Mouse (Mus musculus) forebrain, embryonic 13.5 days (tissue): ENCODE results near the gene Pcca. TPM values are rescaled to one million over a fixed set of nuclear protein-coding genes. Genes with fewer than 3 reads are reported as not detected.

Source experiments
- ATAC-seq: fragments of 200-750 bp; cut with Nextera tagmentation; 2 replicates; pipeline ENCODE4 v1.8.0; 2017
- H3K27ac ChIP-seq: fragments of 300-500 bp; sonication (generic); 2 replicates; pipeline ENCODE4 v1.5.1; 2015; ENCODE audit warnings: inconsistent platforms, mild to moderate bottlenecking, moderate library complexity
- H3K27me3 ChIP-seq: fragments of 300-500 bp; sonication (generic); 2 replicates; pipeline ENCODE4 v1.6.1; 2015; ENCODE audit warnings: mild to moderate bottlenecking, inconsistent platforms
- H3K36me3 ChIP-seq: fragments of 300-500 bp; sonication (generic); 2 replicates; pipeline ENCODE4 v1.6.1; 2015; ENCODE audit warnings: mild to moderate bottlenecking, inconsistent platforms; ENCODE audit not compliant: poor library complexity, severe bottlenecking
- H3K4me1 ChIP-seq: fragments of 300-500 bp; sonication (generic); 2 replicates; pipeline ENCODE4 v1.6.1; 2015; ENCODE audit warnings: inconsistent platforms
- H3K4me2 ChIP-seq: fragments of 300-500 bp; sonication (generic); 2 replicates; pipeline ENCODE4 v1.6.1; 2015; ENCODE audit warnings: inconsistent platforms, mild to moderate bottlenecking, moderate library complexity
- H3K4me3 ChIP-seq: fragments of 300-500 bp; sonication (generic); 2 replicates; pipeline ENCODE4 v1.5.1; 2015; ENCODE audit warnings: mild to moderate bottlenecking, inconsistent platforms
- H3K9ac ChIP-seq: fragments of 300-500 bp; sonication (generic); 2 replicates; pipeline ENCODE4 v1.6.1; 2015; ENCODE audit warnings: mild to moderate bottlenecking, inconsistent platforms
- H3K9me3 ChIP-seq: fragments of 300-500 bp; sonication (generic); replicated peaks from 2 replicates; pipeline ENCODE4 v1.6.1; 2016; ENCODE audit warnings: inconsistent platforms
- WGBS: fragments of 180-500 bp; shearing (Covaris S2); methylation state at CpG from one replicate; pipeline ENCODE4 v1.1.7; 2015; 5-methylcytosine and 5-hydroxymethylcytosine counted together
- polyA plus RNA-seq: library from polyadenylated mRNA; unstranded; fragments of >200 nt; fragmentation: Nextera tagmentation; extraction: Ambion mirVana; gene quantifications from 2 replicates; pipeline ENCODE4 v1.2.1, GENCODE M21; 2015

The Pcca gene
- polyA plus RNA-seq, 1 experiment from 2014 or later, result 25.2 TPM

DNA sequence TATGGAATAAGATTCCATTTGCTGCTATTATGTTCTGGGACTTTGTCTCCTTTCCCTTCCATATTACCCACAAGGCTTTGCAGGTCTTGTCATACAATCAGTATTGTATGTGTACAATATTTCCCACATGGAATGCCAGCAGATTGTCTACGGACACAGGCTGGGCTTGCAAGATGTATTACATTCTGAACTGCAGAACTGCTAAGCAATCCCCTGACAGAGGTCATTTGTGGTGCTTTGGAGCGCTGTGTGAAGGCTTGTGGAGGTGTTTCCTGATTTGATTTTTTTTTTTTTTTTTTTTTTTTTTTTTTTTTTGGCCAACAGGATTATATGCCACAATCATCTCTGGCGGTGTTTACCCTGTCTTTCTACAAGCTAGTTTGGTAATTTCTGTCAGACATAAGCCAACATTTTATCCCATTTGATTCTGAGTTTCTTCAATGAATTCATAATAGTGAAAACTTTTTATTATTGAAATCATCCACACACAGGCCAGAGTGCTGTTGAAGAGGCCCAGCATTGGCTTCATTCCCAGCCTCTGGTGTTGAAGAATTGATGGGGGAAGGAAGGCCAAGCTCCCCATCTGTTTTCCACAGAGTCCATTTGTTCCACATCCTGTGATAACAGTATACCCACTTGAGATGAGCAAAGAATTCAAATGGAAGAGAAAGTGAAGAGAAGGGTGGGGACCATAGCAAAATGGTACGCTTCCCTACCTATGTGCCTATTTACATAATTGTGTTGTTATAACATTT is 333.6 kb downstream of the Pcca start:
- Histone ChIP-seq H3K9ac (no peak overlapping the region), H3K4me1 (peaks cover 49% of the 10 kb centered on the region), H3K9me3 (no peaks in the 10 kb centered on the region), H3K27ac (0 out of 2 replicates have a peak overlapping the region, but pooled peaks have one; percentile 14), H3K27me3 (peaks cover 37% of the 10 kb centered on the region), H3K36me3 (no peaks in the 10 kb centered on the region), H3K4me3 (no peak overlapping the region), H3K4me2 (no peak overlapping the region)
- 74% methylated on average over 4 of the region's 4 CpGs for WGBS
- ATAC-seq, result no peak

DNA sequence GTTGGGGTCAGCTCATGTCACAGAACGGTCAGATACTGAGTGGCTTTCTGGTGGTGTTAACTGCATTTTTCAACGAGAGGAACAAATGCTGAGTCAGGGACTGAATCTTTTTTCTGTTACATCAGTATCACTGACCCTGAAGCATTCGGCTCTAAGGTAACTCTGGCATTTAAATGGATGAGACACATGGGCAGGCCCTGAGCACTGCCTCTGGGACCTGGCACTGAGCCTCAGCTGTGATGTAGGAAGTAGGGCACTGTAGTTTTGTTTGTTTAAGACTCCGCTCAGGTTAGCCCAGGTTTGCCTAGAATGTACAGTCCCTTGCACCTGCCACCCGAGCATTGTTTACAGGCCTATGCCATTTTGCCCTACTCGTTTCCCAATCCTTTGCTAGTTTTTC is 335.7 kb downstream of the Pcca start:
- Histone ChIP-seq H3K9me3 (no peaks in the 10 kb centered on the region), H3K4me3 (no peak overlapping the region), H3K4me2 (no peak overlapping the region), H3K9ac (no peak overlapping the region), H3K27ac (no peak overlapping the region), H3K4me1 (peaks cover 55% of the 10 kb centered on the region), H3K27me3 (peaks cover 57% of the 10 kb centered on the region), H3K36me3 (no peaks in the 10 kb centered on the region)
- ATAC-seq, result no peak
- WGBS, result 71% methylated on average over 6 of the region's 6 CpGs

DNA sequence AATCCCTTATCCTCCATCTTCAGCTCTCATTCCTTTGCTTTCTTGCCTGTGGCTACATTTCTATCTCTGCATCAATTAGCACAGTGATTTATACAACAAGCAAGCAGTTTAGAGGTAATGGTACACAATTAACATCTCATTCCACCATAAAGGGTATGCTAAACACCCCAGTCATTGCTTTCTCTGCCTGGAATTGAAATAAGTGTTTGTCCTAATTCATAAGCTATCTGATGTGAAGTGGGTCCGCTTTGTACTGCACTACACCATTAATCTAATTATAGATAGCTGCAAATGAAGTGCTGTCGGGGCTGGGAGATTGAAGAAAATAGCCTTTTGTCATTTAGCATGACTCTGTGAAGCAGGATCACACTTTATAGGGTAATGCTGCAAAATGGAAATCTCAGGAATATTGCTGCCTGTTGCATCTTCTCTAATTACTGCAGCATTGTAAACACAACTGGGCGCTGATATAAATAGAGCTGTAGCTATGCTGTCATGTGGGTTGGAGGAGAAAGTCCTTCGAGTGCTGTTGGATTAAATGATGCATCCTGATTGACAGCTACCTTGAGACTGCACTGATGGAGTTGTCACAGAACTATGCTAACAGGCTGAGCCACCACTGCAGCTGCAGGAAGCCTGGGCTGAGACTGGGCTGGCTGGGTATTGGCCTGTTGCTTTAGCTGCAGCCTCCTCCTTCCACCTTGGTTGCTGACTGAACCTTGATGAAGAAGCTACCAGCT is 337.9 kb downstream of the Pcca start:
- H3K36me3 ChIP-seq, result no peaks in the 10 kb centered on the region
- WGBS, result 16% methylated on average over 4 of the region's 4 CpGs
- no peak overlapping the region for H3K4me2 ChIP-seq
- no peaks in the 10 kb centered on the region for H3K9me3 ChIP-seq
- ATAC-seq, result peak; percentile 83
- no peak overlapping the region for H3K4me3 ChIP-seq
- no peak overlapping the region for H3K9ac ChIP-seq
- H3K27me3 ChIP-seq, result peaks cover 50% of the 10 kb centered on the region
- peaks cover 66% of the 10 kb centered on the region for H3K4me1 ChIP-seq
- no peak overlapping the region for H3K27ac ChIP-seq

DNA sequence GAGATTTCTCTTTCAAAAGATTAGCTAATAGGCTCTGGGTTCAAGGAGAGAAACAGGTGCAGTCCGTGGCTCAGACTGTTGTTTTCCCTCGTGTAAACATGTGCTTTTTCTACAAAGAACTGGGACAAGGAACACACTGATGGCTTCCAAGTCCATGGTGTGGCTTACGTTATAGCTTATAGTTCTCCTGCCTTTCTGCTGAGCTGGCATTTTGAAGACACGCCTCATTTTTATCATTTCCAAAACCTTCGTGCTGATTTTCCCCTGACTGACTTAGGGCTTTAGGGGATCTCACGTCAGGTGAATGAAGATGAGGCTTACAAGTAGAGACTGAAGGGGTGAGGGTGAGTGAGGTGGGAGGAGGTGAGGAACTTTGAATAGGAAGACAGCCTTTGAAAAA is 338.5 kb downstream of the Pcca start:
- Histone ChIP-seq H3K4me2 (no peak overlapping the region), H3K4me3 (no peak overlapping the region), H3K27me3 (peaks cover 50% of the 10 kb centered on the region), H3K9ac (no peak overlapping the region), H3K4me1 (peaks cover 62% of the 10 kb centered on the region), H3K9me3 (no peaks in the 10 kb centered on the region), H3K27ac (no peak overlapping the region), H3K36me3 (no peaks in the 10 kb centered on the region)
- 74% methylated on average over 6 of the region's 6 CpGs for WGBS
- no peak for ATAC-seq

DNA sequence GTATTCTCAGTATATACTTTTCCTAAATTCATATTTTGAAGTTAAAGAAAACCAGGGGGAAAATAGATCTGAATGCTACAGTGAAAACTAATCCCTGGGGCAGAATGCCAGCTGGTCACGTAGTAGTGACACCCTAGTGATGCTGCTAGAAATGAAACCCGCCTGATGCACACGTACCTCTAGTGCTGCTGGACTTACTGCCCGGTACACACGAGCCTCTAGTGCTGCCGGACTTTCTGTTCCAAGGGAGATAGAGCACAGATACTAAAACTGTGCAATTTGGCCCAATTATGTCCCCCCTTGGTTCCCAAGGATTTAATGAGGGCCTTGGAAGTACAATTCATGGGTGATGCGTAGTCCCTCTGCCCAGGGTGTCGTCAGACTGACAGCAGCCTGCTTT is 340.9 kb downstream of the Pcca start:
- Histone ChIP-seq H3K4me2 (peak overlapping the region; percentile 19; the same call in 1 of the 2 replicates), H3K27me3 (peaks cover 53% of the 10 kb centered on the region), H3K9me3 (no peaks in the 10 kb centered on the region), H3K4me1 (peaks cover 53% of the 10 kb centered on the region), H3K9ac (peak overlapping the region; percentile 30; the same call in 1 of the 2 replicates), H3K4me3 (no peak overlapping the region), H3K27ac (peak overlapping the region; percentile 75), H3K36me3 (no peaks in the 10 kb centered on the region)
- ATAC-seq, result no peak
- 32% methylated on average over 8 of the region's 8 CpGs for WGBS

DNA sequence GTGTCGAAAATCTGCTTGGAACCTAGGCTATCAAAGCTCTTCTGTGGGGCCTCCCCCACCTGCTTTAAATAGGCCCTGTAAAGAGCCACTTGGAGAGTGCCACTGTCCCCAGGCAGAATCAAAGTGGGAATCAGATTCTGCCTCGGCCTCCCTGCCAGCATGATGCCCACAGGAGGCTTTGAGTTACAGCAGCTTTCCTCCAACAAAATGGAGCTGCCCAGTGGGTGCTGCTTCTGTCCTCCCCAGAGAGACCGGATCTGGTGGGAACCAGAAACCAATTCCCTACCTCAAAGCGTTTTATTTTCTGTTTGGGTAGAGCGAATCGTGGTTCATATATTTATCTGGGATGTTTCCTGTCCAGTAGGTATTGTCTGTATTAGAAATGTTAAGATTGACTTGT is 341.5 kb downstream of the Pcca start:
- no peak overlapping the region for H3K4me3 ChIP-seq
- H3K4me2 ChIP-seq, result no peak overlapping the region
- H3K27me3 ChIP-seq, result peaks cover 49% of the 10 kb centered on the region
- no peaks in the 10 kb centered on the region for H3K36me3 ChIP-seq
- WGBS, result 31% methylated on average over 6 of the region's 6 CpGs
- peak overlapping the region; percentile 75 for H3K27ac ChIP-seq
- H3K9me3 ChIP-seq, result no peaks in the 10 kb centered on the region
- peak overlapping the region; percentile 30 for H3K9ac ChIP-seq
- peaks cover 48% of the 10 kb centered on the region for H3K4me1 ChIP-seq
- ATAC-seq, result peak; percentile 19; the same call in 1 of the 2 replicates

DNA sequence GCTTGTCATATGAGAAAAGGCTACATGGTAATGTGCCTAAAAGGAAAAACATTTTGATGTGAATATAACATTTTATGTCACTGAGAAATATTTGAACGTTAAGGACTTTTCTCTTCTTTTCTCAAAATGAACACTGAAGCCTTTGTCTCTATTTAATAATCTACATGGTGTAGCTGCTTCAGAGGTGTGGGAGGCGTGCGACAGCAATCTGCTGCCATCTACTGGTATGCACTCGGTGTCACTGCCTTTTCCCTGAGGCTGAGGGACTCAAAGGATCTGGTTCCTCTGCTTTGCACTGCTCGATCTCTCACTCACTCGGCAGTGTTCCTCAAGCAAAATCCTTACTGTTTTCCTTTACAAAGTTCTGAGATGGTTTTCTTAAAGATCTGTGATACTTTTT is 342.0 kb downstream of the Pcca start:
- H3K4me2 ChIP-seq, result no peak overlapping the region
- no peaks in the 10 kb centered on the region for H3K36me3 ChIP-seq
- peak; percentile 93 for ATAC-seq
- peaks cover 50% of the 10 kb centered on the region for H3K27me3 ChIP-seq
- H3K9ac ChIP-seq, result no peak overlapping the region
- peaks cover 43% of the 10 kb centered on the region for H3K4me1 ChIP-seq
- H3K4me3 ChIP-seq, result no peak overlapping the region
- peak overlapping the region; percentile 75; the same call in 1 of the 2 replicates for H3K27ac ChIP-seq
- WGBS, result 2% methylated on average over 6 of the region's 6 CpGs
- H3K9me3 ChIP-seq, result no peaks in the 10 kb centered on the region

DNA sequence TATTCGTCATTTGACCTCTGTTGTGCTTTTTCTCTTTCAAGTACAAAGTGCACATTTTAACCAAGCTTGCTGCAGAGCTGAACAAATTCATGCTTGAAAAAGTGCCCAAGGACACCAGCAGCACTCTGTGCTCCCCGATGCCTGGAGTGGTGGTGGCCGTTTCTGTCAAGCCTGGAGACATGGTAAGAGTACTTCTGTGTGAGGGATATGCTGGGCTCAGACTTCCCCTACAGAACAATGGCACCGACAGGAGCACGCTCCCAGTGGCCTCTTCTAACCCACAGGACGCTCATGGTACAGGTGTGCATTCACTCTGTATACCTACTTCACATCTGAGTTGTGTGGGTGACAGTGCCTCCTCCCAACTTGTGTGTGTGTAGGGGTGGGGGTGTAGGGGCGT is 342.6 kb downstream of the Pcca start:
- Histone ChIP-seq H3K36me3 (no peaks in the 10 kb centered on the region), H3K27ac (no peak overlapping the region), H3K9me3 (no peaks in the 10 kb centered on the region), H3K4me1 (peaks cover 42% of the 10 kb centered on the region), H3K9ac (no peak overlapping the region), H3K27me3 (peaks cover 50% of the 10 kb centered on the region), H3K4me2 (no peak overlapping the region), H3K4me3 (no peak overlapping the region)
- WGBS, result 62% methylated on average over 7 of the region's 7 CpGs
- ATAC-seq, result no peak

DNA sequence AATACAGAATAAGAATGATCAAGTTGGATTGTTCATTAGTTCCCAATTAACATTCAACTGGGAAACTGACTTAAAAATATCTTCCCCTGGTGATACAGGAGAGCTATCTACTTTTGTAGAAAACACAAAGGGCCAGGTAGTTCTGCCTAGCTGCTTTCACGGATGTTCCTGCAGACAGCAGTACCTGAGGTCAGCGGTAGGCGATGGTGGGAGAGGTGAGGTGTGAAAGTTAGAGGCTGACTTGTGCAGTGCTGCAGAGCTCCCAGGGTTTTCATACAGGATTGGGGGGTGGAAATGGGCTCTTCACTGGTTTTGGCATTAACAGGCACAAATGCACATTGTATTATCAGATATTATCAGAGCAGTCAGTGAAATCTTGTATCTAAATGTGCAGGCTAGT is 343.7 kb downstream of the Pcca start:
- Histone ChIP-seq H3K27me3 (peaks cover 48% of the 10 kb centered on the region), H3K36me3 (no peaks in the 10 kb centered on the region), H3K4me1 (peaks cover 42% of the 10 kb centered on the region), H3K9me3 (no peaks in the 10 kb centered on the region), H3K9ac (no peak overlapping the region), H3K4me2 (no peak overlapping the region), H3K27ac (no peak overlapping the region), H3K4me3 (no peak overlapping the region)
- no peak for ATAC-seq
- WGBS, result 92% methylated on average over 3 of the region's 3 CpGs

DNA sequence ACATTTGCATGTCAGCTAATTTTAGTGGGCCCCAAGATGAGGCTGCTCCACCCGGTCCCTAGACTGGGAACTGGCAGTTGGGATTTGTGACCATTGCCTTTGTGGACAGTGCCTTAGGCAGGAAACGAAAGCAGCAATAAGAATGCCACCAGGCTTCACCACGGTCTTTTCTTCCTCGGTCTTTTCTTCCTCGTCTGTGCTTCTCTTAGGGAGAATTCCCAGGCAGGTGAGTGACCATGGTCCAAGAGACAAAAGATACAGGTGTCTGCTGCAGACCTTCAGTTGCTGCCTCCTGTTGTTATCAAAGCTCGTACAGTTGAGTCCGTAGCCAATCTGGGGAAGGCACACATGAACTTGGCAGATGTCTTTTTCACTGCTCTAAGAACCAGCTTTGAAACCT is 346.2 kb downstream of the Pcca start:
- H3K27ac ChIP-seq, result no peak overlapping the region
- H3K4me1 ChIP-seq, result peaks cover 55% of the 10 kb centered on the region
- peaks cover 25% of the 10 kb centered on the region for H3K27me3 ChIP-seq
- 62% methylated on average over 7 of the region's 7 CpGs for WGBS
- H3K9me3 ChIP-seq, result no peaks in the 10 kb centered on the region
- no peaks in the 10 kb centered on the region for H3K36me3 ChIP-seq
- H3K4me3 ChIP-seq, result no peak overlapping the region
- no peak overlapping the region for H3K9ac ChIP-seq
- H3K4me2 ChIP-seq, result no peak overlapping the region
- ATAC-seq, result no peak

DNA sequence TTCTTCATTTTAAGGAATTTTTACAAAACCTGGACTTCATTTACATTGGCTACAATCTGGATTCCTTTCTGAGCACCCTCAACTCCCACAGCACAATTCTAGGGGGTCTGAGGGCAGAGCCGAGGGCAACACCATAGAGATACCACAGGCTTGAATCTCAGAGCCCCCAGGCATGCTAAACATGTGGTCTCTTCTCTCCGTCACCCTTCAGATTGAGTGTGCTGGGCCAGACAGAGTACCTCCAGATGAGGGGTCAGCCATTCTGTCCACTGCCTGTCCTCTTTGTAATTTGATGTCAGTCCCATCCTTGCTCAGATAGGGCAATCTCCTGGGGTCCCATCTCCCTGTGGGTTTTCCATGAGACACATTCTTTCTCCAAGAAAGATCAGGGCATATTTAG is 347.6 kb downstream of the Pcca start:
- Histone ChIP-seq H3K4me3 (no peak overlapping the region), H3K4me2 (no peak overlapping the region), H3K4me1 (peaks cover 47% of the 10 kb centered on the region), H3K36me3 (no peaks in the 10 kb centered on the region), H3K9ac (no peak overlapping the region), H3K27me3 (peaks cover 22% of the 10 kb centered on the region), H3K27ac (peak overlapping the region; percentile 88), H3K9me3 (no peaks in the 10 kb centered on the region)
- WGBS, result 62% methylated on average over 2 of the region's 2 CpGs
- no peak for ATAC-seq

DNA sequence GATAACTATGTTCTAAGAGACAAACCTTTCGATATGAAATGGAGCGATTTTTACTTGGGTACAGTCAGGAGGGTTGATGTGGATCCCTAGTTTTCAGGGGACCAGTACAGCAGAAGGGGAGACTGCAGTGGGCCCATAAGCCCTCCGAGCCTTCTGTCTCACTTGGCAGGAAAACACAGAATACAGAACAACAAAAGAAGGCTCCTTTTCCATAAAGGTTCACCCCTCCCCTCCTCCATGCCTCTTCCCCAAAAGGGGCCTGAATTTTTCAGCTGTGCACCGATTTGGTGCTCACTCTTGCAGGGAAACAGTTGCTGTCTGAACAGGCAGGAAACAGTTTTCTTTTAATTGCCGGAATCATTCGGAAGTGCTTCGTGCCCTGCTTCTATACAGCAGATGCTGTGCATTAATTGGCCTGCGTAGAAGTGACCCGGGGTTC is 348.1 kb downstream of the Pcca start:
- WGBS, result 23% methylated on average over 9 of the region's 9 CpGs
- peaks cover 47% of the 10 kb centered on the region for H3K4me1 ChIP-seq
- H3K4me3 ChIP-seq, result no peak overlapping the region
- 0 out of 2 replicates have a peak overlapping the region, but pooled peaks have one; percentile 23 for H3K9ac ChIP-seq
- no peaks in the 10 kb centered on the region for H3K36me3 ChIP-seq
- peaks cover 22% of the 10 kb centered on the region for H3K27me3 ChIP-seq
- peak overlapping the region; percentile 88 for H3K27ac ChIP-seq
- ATAC-seq, result peak; percentile 59
- peak overlapping the region; percentile 19; the same call in 1 of the 2 replicates for H3K4me2 ChIP-seq
- no peaks in the 10 kb centered on the region for H3K9me3 ChIP-seq
